Mouse (Mus musculus): Measurements from ENCODE around the gene Vwa3a. TPM values are rescaled to one million over a fixed set of nuclear protein-coding genes. Genes with fewer than 3 reads are reported as not detected.

Vwa3a gene
- polyA plus RNA-seq, 1 experiment from 2014 or later = 0.06 TPM

DNA sequence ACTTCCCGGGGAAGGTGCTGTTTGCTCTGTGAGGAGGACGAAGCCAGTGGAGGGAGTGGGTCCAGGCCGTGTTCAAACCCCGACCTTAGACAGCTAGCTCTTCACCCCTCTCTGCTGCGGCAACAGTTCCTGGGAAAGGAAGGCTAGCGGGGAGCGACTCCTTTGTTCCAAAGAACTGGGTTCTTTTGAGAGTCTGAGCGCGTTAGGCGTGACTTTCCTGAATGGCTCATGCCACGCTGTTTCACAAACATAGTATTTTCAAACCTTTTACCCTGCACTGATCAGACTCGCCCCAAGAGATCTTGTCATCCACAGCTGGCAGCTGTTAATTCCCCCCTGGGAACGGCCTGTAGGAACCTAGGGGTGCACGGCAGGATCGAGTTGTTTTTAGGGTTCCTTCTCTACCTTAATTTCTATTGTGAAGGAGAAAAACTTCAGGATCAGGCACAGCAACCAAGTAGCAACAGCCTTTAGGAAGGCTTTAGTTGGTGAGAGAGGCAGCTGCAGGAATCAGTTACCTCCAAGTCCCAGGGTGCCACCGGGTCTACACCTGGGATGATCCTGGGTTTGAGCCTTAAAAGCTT is 104.8 kb downstream of the Vwa3a start:
- ChIA-PET POLR2A (interaction anchor here (1.4 kb wide), 1 partner anchor 73 kb away, joined by 3 read pairs; no protein-coding TSS in a partner anchor), CTCF (interaction anchor here (1.3 kb wide), 1 partner anchor 32 kb away, joined by 3 read pairs; no protein-coding TSS in a partner anchor)
- DNase-seq (ENCODE audit: low read depth, low spot score) (no peak), ATAC-seq (no peak)
- H3K27me3 ChIP-seq = no peaks in the 10 kb centered on the region
- in situ Hi-C loops (cut with MboI; ENCODE audit: low pct_unique_long_range_greater_than_20kb) = loop anchor here (5.0 kb wide), 1 partner anchor 68 kb away; no protein-coding TSS in a partner anchor
- TF ChIP-seq CTCF (IDR thresholded peaks at IDR 0.05) = no peak

GRCm38 (mm10) chr7:120844689-120845088 is 105.6 kb downstream of the Vwa3a start:
- ChIA-PET POLR2A (no interaction called here), CTCF (interaction anchor here (0.9 kb wide), 2 partner anchors 23 to 72 kb away, joined by 3 read pairs; no protein-coding TSS in a partner anchor)
- no peaks in the 10 kb centered on the region for H3K27me3 ChIP-seq
- DNase-seq (ENCODE audit: low read depth, low spot score) (no peak), ATAC-seq (no peak)
- in situ Hi-C loops (cut with MboI; ENCODE audit: low pct_unique_long_range_greater_than_20kb) = loop anchor here (5.0 kb wide), 1 partner anchor 68 kb away; no protein-coding TSS in a partner anchor
- no peak for TF ChIP-seq CTCF (IDR thresholded peaks at IDR 0.05)

GRCm38 (mm10) chr7:120848831-120849512 is 109.9 kb downstream of the Vwa3a start:
- CTCF ChIA-PET = no interaction called here
- no peaks in the 10 kb centered on the region for H3K27me3 ChIP-seq
- ATAC-seq (no peak), DNase-seq (ENCODE audit: low read depth, low spot score) (no peak)
- no peak for TF ChIP-seq CTCF (IDR thresholded peaks at IDR 0.05)
- in situ Hi-C loops (cut with MboI; ENCODE audit: low pct_unique_long_range_greater_than_20kb) = no loop called here
- POLR2A ChIA-PET = interaction anchor here (1.0 kb wide), 1 partner anchor 134 kb away, joined by 3 read pairs; no protein-coding TSS in a partner anchor

DNA sequence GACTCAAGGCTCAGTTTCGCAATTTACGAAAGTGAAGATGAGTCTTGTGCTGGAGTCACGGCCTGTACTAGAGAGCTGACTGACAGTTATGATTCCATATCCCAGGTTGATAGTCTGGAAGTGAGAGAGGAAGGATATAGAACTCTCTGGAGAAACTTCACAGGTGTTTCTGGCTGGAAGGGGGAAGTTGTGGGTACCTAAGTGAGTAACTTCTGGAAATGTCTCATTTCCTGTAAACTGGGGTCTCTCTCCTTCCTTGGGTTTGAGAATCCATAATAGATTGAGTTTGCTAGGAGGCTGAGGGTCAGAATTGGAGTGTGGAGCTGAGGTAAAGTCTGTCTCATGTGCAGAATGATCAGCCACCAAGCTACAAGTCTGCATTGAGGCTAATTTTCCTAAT is 111.0 kb downstream of the Vwa3a start:
- TF ChIP-seq CTCF (IDR thresholded peaks at IDR 0.05) = no peak
- ATAC-seq = no peak

More for the DNA sequence above, 111.0 kb downstream of the Vwa3a start:
- no peak for DNase-seq (ENCODE audit: low read depth, low spot score)
- no peaks in the 10 kb centered on the region for H3K27me3 ChIP-seq
- CTCF ChIA-PET = interaction anchor here (0.8 kb wide), 1 partner anchor 236 kb away, joined by 4 read pairs; no protein-coding TSS in a partner anchor
- in situ Hi-C loops (cut with MboI; ENCODE audit: low pct_unique_long_range_greater_than_20kb) = no loop called here
- POLR2A ChIA-PET = interaction anchor here (0.6 to 1.0 kb wide), 2 partner anchors 133 to 955 kb away, joined by 3 to 4 read pairs; partner anchors contain the start of gene Lyrm1

Other genes with a start within 250 kb of the Vwa3a start
- 278 TPM for gene Uqcrc2, start 104.1 kb upstream of the Vwa3a start, polyA plus RNA-seq (2021)
- gene Pdzd9, start 69.0 kb upstream of the Vwa3a start, polyA plus RNA-seq (2021) = 0.30 TPM
- gene Mosmo, start 61.7 kb upstream of the Vwa3a start, polyA plus RNA-seq (2021) = 25.9 TPM
- not detected for gene Gm5737, start 73.0 kb downstream of the Vwa3a start, polyA plus RNA-seq (2021)
- 21.8 TPM for gene Eef2k, start 103.5 kb downstream of the Vwa3a start, polyA plus RNA-seq (2021)
- gene Polr3e, start 178.4 kb downstream of the Vwa3a start, polyA plus RNA-seq (2021) = 27.2 TPM
- 39.9 TPM for gene Cdr2, start 243.0 kb downstream of the Vwa3a start, polyA plus RNA-seq (2021)
- gene Mfsd13b, start 243.2 kb downstream of the Vwa3a start, polyA plus RNA-seq (2021) = 0.09 TPM

All from Patski (cell line).